Mouse (Mus musculus): ENCODE measurements around the gene Ankrd22.
"Not testable (repeated sequence)": the region's sequence is repeated elsewhere in the genome, so short reads cannot be mapped to it uniquely, and the experiment has no call there.

Ankrd22 gene

DNA sequence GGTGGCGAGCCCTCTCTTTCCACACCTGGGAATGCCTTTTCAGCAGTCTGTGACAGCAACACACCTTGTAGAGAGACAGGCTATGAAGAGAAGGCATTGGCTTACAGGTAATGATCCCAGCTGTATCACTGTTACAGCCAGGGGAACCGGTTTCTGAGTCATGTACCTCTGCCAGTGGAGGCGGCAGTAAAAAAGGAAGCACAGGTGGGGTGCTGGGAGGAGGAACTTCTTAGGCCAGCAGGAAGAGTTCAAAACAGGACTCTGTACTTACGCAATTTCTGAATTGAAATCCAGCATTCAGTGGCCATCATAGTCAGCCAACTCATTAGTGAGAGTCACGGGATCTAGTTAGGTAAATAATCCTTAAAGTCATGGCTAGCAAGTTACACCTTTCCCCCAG lies at the start of gene Ankrd22:
Ankrd22 (minus strand) TSS at position 163 of the 400 bp plus-strand sequence.
- peak; percentile 11 for DNase-seq

DNA sequence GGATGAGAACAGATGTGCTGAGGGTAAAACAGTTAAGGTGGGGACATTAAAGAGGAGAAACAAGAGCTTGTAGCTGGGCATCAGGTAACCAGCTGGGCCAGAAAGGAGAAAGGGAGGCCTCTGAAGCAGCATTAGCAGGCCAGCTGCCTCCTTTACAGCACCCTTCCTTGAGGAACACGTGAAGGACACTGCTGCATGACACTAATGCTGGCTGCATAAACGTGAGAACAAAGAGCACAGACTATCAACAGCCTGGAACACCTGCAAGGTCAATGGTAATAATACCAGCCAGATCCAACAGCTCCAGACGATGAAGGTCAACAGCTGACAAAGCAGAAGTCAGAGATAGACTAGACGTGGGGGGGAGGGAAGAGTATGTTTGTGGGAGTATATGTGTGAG lies 48.3 kb upstream of the Ankrd22 start:
- no peak for DNase-seq

DNA sequence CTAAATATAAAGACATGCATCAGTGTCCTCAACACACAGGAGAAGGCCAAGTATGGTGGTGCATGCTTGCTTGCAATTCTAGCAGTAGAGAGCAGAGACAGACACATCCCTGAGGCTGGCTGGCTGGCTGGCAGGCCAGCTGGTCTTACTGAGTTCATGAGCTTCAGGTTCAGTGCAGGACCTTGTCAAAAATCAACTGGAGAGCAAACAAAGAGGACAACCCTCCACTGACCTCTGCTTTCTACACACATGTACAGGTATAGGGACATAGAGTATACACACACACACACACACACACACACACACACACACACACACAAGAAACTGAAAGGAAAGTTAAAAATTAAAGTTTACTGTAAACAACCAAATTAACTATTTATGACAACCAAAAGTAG lies 47.4 kb upstream of the Ankrd22 start:
- no peak for DNase-seq

DNA sequence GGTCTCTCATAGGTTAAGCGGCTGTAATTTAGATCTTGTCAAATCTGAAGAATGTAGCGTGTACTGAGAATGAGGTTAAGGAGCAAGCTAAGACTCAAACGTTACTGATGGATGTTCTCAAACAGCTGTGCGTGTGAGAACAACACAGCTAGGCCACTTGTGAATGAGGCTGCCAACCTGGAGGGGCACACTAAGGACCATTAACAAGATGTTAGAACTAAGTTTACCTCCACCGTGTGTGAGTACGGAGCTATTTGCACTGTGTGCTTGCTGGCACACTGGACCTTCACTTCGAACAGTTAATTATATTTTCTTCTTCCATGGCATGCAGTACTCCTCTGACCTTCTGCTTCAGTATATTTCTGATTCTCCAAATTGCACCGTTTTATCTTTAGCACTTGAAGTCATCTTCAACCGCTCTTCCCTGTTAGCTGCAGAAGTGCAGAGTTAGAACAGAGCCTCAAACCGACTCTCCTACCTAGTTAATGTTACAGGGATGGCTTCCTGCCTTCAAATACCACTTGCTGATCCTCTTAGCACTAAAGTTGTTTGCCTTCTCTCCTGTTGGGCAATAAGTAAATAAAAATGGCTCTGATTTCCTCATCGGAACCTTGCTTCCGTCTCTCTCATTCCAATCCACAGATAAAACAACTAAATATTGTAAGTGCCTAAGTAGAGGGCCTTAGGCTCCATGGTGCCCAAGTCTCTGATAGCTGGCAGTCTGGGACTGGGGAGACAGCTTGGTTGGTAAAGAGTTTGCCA lies 46.8 kb upstream of the Ankrd22 start:
- DNase-seq: no peak

DNA sequence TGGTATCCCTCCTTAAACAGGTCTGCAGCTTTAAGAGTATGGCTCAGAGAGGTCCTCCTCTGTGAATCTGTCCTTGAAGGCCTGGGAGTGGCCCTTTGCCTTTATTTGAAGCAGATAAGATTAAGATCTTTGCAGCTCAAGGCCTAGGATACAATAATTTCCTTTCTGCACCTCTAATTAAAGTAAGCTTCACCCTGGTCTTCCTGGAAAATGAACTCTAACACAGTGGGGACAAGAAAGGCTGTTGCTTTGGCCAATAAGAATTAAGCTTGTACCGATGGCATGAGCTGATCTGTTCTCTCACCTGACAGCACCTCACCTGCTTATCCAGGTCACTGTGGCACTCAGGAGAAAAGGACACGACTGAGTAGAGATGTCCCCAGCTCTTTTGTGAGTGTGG lies 45.0 kb upstream of the Ankrd22 start:
- DNase-seq: no peak

DNA sequence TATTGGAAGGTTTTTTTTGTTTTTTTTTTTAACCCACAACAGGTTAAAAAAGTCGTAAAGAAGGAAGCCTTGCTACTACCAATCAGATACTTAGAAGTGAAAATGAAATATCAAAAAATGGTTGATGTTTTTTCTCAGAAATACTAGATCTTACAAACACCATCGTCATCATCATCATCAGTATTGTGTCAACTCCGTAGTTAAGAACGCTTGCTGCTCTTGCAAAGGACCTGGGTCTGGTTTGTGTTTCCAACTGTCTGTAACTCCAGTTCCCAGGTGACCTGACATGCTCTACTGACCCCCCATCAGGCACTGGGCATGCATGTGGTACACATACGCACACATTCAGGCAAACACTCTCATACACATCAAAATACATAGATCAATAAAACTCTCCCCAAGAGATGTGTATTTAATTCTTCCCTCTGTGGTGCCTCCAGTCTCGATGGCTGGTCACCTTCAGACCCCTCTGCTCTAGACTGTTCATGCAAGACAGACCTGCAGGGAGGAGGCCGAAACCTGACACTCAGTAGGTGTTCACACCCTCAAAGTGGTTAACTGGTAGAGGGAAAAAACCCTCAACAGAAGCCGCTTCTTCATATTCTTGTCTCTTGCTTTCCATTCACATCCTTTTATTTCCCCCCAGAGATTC lies 44.2 kb upstream of the Ankrd22 start:
- DNase-seq: no peak

DNA sequence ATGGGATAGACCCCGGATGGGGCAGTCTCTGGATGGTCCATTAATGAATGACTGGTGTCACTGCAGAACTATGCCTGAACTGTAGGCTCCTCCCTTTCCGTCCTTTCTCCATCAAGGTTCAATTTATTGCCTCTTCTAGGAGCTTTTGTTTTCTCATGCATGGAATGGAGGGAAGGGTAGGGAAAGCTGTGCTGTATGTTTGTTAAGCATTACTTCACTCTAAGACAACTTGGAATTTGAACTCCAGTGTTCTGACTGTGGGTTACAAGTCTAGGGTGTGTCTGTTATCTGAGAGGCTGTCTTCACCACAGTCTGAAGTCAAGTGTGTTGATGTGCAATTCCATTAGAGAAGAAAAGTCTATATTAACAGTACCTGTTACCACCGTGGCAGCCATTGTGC lies 43.2 kb upstream of the Ankrd22 start:
- no peak for DNase-seq

DNA sequence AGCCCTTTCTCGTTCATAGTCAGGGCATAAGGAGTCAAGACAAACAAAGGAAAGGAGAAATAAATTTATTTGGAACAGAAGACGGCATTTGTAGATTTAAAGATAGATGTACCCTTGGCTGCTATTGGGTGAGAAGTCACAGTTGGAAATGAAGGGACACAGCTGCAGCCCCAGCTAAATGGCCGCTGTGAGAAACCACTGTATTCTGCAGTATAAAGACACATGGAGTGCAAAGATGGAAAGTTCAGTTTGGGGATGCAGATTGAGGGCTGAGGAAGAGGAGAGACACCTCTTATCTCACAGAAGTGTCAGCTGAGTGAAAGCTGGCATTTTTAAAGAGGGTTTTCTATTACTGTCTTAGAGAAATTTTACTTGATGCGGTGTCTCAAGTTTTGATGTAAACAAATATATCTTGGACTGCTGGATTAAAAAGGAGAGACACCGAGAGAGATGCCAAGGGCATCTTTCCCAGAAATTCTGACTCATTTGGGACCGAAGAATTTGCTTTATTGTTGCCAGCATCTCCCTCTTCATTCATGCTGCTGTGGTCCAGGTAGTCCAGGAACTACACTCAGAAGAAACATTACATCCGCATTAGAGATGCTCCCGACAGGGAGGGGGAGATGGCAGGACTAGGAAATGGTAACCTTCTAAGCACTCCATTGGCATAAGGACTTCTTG lies 41.0 kb upstream of the Ankrd22 start:
- no peak for DNase-seq

DNA sequence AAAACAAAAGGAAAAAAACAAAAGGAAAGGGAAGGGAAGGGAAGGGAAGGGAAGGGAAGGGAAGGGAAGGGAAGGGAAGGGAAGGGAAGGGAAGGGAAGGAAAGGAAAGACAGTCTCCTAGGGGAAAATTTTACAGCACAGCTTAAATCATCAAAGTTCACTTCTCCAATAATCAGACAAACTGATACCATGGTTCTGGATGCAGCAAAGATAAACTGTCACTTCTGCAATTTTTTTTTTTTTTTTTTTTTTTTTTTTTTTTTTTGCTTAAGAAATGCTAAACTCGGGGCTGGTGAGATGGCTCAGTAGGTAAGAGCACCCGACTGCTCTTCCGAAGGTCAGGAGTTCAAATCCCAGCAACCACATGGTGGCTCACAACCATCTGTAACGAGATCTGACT lies 40.3 kb upstream of the Ankrd22 start:
- not testable (repeated sequence) for DNase-seq

DNA sequence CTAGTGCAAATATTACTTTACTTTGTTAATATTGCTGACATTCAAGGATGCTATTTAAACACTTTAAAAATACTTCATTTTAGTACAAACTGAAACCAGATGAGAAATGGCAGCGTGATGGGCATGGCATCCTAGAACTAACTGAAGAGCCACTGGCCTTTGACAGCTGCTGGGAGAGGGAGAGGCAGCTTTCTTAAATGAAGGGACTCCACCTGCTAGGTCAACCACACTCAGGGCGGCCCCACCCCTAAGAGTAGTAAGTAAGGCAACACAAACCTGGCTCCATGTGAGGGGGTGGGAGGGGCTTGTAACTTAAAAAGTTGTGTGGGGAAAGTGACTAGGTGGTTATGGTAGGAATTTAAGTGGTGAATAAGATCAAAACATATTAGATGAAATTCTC lies 36.8 kb upstream of the Ankrd22 start:
- DNase-seq: no peak

DNA sequence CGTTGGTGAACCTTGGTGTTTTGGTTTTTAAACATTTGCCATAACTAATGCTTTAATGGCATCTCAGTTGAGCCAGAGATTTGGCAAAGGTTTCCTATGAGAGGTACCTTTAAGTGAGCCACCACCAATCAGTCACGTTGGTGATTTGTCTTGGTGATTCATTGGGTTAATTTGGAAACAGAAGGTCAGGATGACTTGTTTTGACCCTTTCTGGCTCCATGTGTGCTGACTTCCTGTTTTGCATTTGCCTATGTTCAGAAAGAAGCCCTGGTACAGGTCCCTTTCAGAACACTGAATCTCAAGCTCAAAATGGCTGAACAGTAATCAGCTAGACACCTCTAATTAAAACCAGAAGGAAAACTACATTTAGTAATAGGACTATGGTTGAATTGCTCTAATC lies 33.6 kb upstream of the Ankrd22 start:
- no peak for DNase-seq

DNA sequence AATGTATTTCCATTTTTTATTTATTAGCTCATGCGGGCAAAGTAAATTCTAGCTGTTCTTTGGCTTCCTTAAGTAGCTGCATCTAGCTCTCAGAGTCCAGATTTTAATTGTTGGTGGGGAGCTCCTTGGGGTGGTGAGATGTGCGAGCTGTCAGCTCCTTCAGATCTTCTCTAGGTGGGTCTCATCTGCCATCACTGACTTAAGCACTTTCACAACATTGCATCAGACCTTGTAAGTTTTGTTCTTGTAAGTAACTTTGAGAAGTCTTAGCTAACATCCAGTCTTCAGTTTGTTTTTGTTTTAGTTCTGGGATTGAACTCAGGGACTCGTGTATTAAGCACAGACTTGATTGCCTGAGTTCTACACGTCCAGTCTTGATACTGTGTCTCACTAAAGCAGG lies 33.0 kb upstream of the Ankrd22 start:
- DNase-seq: no peak

DNA sequence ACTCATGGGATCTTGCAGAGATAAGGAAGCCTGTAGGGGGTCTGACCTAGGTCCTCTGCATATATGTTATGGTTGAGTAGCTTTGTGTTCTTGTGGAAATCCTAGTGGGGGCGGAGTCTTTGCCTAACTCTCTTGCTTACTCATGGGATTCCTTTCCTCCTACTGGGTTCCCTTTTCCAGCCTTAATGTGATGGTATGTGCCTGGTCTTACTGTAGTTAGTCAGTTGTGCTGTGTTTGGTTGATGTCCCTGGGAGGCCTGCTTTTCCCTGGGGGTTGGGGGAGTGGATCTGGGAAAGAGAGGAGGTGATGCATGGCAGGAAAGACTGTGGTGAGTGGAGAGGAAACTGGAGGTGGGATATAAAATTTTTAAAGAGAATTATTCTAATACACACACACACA lies 32.2 kb upstream of the Ankrd22 start:
- DNase-seq: no peak

DNA sequence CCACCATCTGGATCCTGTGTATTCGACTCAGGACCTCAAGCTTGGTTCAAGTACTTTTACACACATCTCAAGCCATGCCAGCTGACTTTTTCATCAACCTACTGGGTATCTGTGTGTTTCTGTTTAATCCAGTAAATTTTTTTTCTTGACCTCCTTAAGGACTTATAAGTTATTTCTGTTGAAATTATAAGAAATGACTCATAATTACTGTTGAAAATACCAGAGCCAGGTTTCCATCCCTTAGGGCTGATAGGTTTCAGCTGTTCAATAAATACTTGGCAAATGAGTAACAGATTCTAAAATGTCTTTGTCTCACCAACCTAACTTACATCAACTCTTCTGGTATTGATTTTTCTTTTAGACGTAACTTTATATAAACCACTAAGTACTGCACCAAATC lies 29.2 kb upstream of the Ankrd22 start:
- no peak for DNase-seq

DNA sequence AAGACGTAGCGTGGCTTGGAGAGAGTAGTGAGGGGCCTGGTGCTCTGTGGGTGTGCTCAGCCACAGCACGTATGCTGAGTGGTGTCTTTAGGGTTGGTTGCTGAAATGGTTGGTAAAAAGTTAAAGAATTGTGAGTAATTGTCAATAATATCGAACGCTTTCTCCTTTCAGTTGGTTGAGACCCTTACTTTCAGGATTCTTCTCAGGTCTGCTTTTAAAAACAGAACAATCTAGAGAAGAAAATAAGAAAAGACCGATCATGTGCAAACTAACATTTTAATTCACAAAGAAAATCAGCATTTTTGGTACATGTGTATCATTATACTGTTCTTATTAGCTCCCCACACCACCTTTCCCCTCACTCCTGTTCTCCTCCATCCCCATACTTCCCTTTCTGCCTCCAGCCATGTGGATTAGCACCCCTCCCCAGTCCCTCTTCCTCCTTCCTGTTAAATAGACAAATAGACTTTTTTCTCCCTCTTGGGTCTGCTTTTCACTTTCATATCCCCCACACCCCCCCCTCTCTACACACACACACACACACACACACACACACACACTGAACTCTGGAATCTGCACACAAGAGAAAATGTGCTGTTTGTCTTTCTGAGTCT lies 28.4 kb upstream of the Ankrd22 start:
- no peak for DNase-seq

DNA sequence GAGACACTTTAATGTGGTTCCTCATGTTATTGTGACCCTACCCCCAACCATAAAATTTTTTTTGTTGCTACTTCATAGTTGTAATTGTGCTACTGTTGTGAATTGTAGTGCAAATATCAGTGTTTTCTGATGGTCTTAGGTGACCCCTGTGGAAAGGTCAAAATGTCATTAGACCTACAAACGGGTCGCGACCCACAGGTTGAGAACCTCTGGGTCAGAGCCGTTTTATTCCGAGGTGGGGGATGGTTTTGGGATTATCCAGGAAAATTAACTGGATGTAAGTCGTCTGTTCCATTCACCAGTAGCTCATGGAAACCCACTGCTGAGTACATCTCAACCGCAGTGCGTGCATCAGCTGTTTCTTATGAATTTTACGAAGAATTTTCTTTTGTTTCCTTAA lies 27.8 kb upstream of the Ankrd22 start:
- no peak for DNase-seq

DNA sequence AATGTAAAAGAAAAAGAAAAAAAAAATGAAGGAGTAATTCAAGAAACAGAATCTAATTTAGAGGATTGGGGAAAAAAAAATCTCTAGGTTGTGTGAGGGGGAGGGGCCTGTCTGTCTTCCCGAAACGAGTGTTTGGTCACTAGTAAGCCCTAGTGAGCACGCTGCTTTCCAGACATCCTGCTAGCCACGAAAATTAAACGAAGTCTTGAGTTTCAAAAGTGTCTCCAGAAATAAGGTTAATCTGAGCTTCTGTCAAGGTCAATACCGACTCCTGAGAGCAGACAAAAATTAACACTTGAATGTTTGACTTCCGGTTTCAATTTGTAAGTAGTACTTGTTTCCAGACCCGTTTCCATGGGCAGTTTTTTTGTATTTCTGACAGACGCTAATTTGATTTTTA lies 27.3 kb upstream of the Ankrd22 start:
- DNase-seq: peak; percentile 32

DNA sequence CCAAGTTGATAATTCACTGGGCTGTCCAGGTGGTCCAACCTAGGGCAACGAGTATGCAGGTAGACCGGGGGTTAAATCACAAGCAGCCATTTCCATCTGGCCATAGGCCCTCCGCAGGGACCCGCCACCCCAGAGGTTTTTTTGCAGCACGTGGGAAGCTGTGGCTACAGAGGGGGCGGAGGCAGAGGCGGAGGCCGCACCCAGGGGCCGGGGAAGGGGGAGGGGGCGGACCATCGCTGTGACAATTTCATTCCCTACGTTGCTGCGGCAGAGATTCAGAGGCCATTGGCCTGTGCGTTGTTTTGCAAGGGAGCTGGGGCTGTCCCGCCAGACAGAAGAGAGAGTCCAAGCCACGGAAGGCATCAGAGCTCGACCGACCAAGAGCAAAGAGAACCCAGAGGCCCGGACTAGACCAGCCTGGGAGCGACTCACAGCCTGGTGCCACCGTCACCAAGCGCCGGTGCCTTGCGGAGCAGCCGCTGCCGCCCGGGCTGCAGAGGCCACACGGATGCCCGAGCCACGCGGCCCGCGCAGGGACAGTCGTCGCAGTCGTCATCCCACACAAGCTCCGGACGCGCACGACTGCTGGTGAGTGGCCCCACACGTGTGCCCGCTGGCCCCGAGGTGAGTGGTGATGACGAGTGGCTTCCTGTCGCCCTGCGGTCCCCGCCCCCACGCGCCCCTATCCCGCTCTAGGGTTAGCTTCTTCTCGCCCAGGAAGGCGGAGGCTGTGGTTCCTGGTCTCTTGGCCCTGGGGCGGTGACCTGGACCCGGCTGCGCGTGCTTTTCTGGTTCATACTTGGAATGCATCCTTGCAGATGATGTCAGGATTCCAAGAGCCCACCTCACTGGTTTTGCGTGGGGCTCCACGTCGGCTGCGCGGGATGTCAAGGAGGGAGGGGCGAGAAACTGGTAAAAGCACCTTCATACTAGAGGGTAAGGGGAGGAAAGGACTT lies 26.4 kb upstream of the Ankrd22 start, which contains the start of gene Stambpl1:
Stambpl1 (plus strand) TSS at position 222 of the 956 bp plus-strand sequence.
- peak; percentile 74 for DNase-seq

DNA sequence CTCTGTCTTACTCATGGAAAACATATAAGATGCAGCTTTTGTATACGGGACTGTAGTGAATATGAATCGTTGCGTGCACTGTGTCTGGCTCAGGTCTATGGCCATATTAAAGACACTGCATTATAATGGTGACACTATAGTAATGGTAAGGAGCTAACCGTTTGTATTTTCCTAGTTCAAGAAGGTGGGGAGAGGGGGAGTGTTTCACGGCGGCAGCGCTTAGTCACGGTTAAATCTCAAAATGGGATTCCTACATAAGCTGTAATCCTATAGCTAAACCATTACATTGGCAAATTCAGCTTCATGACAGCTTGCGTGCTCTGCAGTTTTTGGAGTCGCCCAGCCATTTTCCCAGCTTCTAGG lies 25.8 kb upstream of the Ankrd22 start:
- no peak for DNase-seq

DNA sequence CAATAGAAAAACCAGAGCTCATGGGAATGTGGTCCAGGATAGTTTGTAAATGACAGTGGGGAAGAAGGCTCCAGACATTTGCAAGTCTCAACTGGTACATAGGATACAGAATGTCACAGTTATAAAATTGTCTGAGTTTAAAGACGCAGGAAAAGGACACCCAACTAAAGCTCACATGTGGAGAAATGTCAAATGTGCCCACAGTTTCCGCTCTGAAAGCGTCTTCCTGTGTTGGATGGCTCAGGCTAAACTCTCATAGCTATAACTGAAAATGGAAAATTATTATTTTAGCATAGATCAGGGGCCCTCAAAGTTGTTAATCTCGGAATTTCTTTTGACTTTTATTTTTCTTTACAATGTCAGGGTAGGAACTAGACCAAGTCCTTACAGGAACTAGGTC lies 21.0 kb upstream of the Ankrd22 start:
- no peak for DNase-seq

DNA sequence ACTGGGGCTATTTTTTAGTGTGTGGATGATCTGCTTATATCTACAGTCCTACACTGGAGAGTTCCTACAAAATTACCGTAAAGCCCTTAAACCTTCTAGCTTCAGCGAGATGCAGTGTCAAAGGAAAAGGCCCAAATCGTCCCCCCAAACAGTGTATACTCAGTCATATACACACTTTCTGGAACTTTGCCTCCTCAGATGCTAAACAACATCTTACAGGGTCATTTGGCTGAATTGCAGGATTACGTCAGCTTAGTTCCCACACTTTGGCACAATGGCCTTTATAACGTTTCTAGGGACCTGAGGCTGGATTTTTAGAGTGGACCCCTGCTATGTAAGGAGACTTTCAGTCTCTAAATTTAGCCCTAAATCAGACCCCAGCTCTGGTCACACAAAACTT lies 16.6 kb upstream of the Ankrd22 start:
- no peak for DNase-seq

DNA sequence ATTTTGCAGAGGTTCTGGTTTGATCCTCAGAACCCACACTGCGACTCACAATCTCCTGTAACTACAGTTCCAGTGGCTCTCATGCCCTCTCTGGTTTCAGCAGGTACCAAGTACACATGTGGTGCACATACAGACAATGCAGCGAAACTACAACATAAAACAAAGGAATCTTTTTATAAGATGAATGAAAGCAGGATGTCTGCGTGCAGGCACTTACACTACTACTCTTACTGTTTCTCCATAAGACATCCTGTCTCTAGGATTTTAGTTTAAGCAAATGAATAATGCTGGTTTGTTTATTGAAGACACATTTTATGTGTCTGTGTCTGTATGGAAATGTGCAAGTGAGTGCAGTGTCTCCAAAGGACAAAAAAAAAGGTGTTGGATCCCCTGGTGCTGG lies 15.4 kb upstream of the Ankrd22 start:
- no peak for DNase-seq

DNA sequence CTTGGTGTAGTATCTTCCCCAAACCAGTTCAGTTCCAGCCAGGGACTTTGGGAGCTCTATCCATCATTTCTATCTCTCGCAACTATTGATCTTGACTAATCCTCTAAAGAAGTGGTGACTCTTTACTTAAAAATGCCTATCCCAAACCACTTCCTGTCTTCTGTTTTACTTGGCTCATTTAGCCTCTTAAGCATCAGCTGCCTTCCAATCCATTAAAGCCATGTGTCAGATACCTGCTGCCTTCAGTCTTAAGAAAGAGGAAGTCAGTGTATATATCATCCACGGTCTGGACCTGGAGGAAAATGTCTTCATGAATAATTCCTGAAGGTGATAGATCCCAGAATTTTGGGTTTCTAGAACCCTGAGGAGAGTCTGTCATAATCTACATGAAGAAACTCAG lies 14.5 kb upstream of the Ankrd22 start:
- no peak for DNase-seq

All from kidney, postnatal 14 days (tissue).